Mouse (Mus musculus) telencephalon, adult 2 months (tissue): ENCODE measurements at regions not wholly inside any gene's neighbourhood (a gene's known extent, or its start where the extent isn't known, plus 50 kb on each side); places are given as distances from the start of the nearest gene placed in this dataset.

Experiments
- DNase-seq: peaks from one replicate; pipeline ENCODE4 v3.0.0-alpha.2; 2011; ENCODE audit warnings: low read depth, low spot score

DNA sequence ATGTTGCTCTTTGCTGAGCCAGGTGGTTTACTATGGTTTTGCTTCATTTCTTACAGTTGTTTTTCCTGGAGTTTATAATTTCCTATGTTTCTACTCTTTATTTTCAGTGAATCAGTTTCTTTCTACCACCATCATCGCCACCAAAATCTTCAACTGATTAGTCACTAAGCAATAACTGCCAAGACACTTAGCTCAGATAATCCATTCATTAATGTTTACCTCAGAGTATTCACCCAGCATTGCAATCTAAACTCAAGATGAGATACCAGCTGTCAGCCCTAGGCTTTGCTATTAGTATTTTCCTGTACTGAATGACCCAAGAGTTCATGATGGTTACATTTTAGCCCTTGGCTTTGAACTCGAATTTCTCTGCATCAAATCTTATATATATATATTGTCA, 96.8 kb upstream of the Cadm1 start:
- DNase-seq, result no peak

- DNase-seq, result no peak
Measured at GRCm38 (mm10) chr9:47434091-47434490, 95.9 kb upstream of the Cadm1 start.

- DNase-seq, result no peak
Measured at GRCm38 (mm10) chr9:47438976-47439375, 91.0 kb upstream of the Cadm1 start.

GRCm38 (mm10) chr9:47439506-47439905, 90.5 kb upstream of the Cadm1 start:
- no peak for DNase-seq

GRCm38 (mm10) chr9:47440128-47440527, 89.8 kb upstream of the Cadm1 start:
- DNase-seq, result no peak

- DNase-seq, result no peak
Measured at GRCm38 (mm10) chr9:47441155-47441554, 88.8 kb upstream of the Cadm1 start.

GRCm38 (mm10) chr9:47444168-47444567, 85.8 kb upstream of the Cadm1 start:
- no peak for DNase-seq

GRCm38 (mm10) chr9:47444752-47445151, 85.2 kb upstream of the Cadm1 start:
- DNase-seq, result no peak

- no peak for DNase-seq
Measured at GRCm38 (mm10) chr9:47445332-47445731, 84.6 kb upstream of the Cadm1 start.

- DNase-seq, result no peak
Measured at GRCm38 (mm10) chr9:47452752-47453151, 77.2 kb upstream of the Cadm1 start.

- no peak for DNase-seq
Measured at GRCm38 (mm10) chr9:47458721-47459418, 71.1 kb upstream of the Cadm1 start.

GRCm38 (mm10) chr9:47459461-47460049, 70.4 kb upstream of the Cadm1 start:
- no peak for DNase-seq

DNA sequence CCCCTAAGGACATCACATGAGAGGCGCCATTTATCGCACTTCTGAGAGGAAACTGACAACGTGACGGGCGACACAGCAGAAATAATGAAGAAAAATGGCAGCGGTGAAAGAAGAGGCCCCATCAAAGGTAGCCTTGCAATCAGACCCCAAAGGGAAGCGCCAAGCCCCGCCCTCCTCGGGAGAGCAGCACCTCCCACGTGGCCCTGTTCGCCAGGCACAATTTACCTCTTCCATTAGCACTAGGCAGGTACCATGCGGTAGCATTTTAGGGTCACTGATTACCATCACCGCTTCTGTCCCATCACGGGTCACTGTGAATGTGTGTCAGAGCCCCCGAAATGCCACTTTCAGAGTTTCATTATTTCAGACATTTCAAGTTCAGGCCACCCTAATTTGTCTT, 69.7 kb upstream of the Cadm1 start:
- no peak for DNase-seq

- DNase-seq, result no peak
Measured at GRCm38 (mm10) chr9:47461915-47462314, 68.1 kb upstream of the Cadm1 start.

DNA sequence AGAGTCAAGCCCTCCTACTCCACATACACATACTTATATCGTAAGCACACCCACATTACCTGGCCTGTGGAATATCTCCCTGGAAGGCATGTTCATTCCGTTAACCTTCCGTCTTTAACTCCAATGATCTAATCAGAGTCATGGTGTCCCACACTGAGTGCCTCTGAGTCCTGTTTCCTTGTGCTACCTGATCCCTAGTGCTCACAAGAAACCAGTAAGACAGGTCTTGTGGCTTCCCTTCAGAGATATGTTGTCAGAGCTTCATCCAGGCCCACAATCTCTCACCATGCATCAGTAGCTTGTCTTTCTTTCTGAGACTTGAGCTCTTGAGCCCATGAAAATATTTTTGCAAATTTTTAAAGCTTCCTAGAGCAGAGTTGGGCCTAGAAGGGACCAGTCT, 63.2 kb upstream of the Cadm1 start:
- DNase-seq, result no peak

DNA sequence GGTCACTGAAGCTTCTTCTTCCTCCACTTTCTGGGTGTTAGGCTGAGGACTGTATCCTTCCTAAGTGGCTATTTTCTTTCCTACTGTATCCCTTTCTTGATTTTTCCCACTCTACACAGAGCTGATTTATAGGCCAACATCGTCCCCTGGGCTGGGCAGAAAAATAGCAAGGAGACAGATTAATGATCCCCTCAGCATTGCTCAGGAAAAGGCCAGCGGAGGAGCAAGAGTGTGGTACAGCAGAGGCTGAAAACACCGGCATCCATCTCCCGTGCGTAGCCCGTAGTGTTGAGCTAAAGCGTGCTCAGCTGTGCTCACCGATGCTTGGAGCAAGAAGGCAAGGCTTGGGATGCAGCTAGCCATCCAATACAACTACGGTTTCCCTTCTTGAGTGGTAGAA, 62.2 kb upstream of the Cadm1 start:
- no peak for DNase-seq

GRCm38 (mm10) chr9:47469576-47469975, 60.4 kb upstream of the Cadm1 start:
- DNase-seq, result no peak

- DNase-seq, result no peak
Measured at GRCm38 (mm10) chr9:47470741-47471140, 59.2 kb upstream of the Cadm1 start.

- DNase-seq, result no peak
Measured at GRCm38 (mm10) chr9:47471767-47472420, 58.1 kb upstream of the Cadm1 start.

DNA sequence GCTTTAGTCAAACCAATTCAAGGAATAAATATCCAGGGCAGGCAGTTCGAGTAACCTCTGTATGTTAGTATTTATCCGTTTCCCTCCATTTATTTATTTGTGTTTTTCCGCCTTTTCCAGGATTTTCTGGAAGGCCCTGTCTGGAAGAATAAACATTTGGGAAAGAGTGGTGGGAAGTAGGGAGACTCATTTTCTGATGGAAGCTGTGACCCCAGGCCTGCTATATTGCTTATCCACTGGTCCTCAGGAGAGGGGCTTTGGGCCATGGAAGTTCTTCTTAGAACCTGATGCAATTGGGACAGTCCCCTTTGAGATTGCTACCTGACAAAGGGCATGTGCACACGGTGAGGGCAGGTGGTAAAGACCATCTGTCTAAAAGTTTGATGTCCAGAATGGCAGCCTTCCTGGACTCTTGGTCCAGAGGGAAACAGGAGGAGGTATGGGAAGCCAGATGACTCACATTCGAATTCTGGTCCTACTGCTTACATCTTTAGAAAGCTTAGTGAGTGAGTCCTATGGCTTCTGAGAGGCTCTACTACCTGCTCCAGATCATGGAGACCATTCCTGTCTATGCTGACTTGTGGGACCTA, 56.1 kb upstream of the Cadm1 start:
- DNase-seq, result no peak

GRCm38 (mm10) chr9:47474776-47475175, 55.2 kb upstream of the Cadm1 start:
- DNase-seq, result no peak

GRCm38 (mm10) chr9:47477889-47478288, 52.1 kb upstream of the Cadm1 start:
- no peak for DNase-seq
